Mouse (Mus musculus): Measurements from ENCODE around the gene Dpyd. TPM values are rescaled to one million over a fixed set of nuclear protein-coding genes. Genes with fewer than 3 reads are reported as not detected.

Dpyd gene
- total RNA-seq, 2 experiments from 2014 or later = 14.0 to 18.7 TPM

DNA sequence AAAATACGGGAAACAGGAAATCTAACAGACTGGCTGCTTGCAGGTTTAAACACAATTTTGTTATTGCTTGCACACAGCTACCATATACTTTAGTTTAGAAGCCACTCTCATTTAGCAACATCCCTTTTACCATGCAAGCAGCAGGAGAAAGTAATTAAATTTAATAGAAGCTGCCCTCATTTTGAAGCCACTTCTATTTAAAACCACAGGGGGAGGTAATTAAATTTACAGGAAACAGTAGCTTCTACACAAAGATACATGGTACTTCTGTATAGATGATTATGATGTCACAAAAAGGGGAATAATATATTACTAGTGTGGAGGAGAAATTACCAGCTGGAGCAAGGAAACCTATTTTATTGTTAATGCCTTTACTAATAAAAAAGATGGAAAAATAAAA is 113.5 kb downstream of the Dpyd start:
- no peak for DNase-seq (ENCODE audit: extremely low spot score in 1 of 2, low spot score in 1 of 2)

GRCm38 (mm10) chr3:118676052-118676777 is 114.3 kb downstream of the Dpyd start:
- no peak for DNase-seq (ENCODE audit: extremely low spot score in 1 of 2, low spot score in 1 of 2)

DNA sequence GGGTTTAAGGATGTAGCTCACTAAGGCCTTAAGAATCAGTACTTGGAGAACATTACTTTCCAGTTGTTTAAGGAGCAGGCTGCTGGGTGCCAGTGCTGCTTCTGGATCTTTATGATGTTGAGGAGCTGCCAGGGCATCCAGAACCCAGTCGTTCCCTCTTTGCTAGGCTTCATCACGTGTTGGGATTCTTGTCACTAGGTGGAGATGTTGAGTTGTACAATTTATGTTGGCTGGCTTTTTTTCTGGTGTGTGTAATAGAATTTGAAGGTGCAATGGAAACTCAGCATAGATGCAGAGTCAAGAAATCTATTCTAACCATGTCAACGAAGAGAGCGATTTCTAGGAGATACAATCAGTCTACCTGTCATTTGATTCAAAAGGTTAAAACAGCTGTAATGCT is 118.9 kb downstream of the Dpyd start:
- DNase-seq (ENCODE audit: extremely low spot score in 1 of 2, low spot score in 1 of 2) = no peak

- no peak for DNase-seq (ENCODE audit: extremely low spot score in 1 of 2, low spot score in 1 of 2)
These were observed 188.3 kb downstream of the Dpyd start for GRCm38 (mm10) chr3:118750269-118750668.

GRCm38 (mm10) chr3:118753623-118754022 is 191.7 kb downstream of the Dpyd start:
- DNase-seq (ENCODE audit: extremely low spot score in 1 of 2, low spot score in 1 of 2) = no peak

GRCm38 (mm10) chr3:118756099-118756498 is 194.2 kb downstream of the Dpyd start:
- DNase-seq (ENCODE audit: extremely low spot score in 1 of 2, low spot score in 1 of 2) = no peak

- no peak for DNase-seq (ENCODE audit: extremely low spot score in 1 of 2, low spot score in 1 of 2)
These were observed 251.0 kb downstream of the Dpyd start for GRCm38 (mm10) chr3:118812885-118813284.

- no peak for DNase-seq (ENCODE audit: extremely low spot score in 1 of 2, low spot score in 1 of 2)
These were observed 288.9 kb downstream of the Dpyd start for GRCm38 (mm10) chr3:118850613-118851527.

DNA sequence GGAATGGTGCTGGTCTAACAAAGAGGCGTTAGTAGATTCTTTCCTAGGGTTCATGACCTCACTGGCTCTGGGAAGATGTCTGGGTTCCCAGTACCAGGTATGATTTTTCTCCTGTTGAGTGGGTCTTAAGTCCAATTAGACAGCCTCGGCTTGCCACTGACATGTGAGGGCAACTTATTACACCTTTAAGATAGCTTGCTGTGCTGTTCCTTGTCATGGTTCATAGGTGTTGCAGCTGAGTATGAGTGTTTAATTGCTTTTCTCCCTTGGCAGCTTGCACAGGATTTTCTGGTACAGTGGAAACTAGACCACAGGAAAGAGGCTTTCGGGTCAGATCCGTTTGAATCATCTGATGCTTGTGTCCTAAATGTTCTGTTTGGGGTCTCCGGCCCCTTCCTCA is 290.8 kb downstream of the Dpyd start:
- DNase-seq (ENCODE audit: extremely low spot score in 1 of 2, low spot score in 1 of 2) = no peak

GRCm38 (mm10) chr3:118855411-118855810 is 293.5 kb downstream of the Dpyd start:
- DNase-seq (ENCODE audit: extremely low spot score in 1 of 2, low spot score in 1 of 2) = no peak

GRCm38 (mm10) chr3:118869113-118870107 is 307.5 kb downstream of the Dpyd start:
- DNase-seq (ENCODE audit: extremely low spot score in 1 of 2, low spot score in 1 of 2) = no peak

- no peak for DNase-seq (ENCODE audit: extremely low spot score in 1 of 2, low spot score in 1 of 2)
These were observed 313.9 kb downstream of the Dpyd start for GRCm38 (mm10) chr3:118875871-118876270.

- no peak for DNase-seq (ENCODE audit: extremely low spot score in 1 of 2, low spot score in 1 of 2)
These were observed 337.1 kb downstream of the Dpyd start for GRCm38 (mm10) chr3:118899036-118899435.

DNA sequence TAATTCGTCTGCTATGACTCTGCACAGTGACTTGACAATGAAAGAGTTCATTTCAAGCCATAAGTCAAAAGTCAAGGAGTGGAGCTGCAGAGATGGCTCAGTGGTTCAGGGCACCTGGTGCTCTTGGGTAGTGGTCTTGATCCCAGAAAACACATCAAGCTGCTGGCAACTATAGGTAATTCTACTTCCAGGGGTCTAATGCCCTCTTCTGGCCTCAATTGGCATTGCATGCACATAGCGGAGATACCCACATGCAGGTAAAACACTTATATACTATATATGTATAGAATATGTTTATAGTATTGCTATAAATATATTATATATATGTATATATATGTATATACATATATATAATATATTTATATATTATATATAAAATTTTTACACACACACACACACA is 429.4 kb downstream of the Dpyd start:
- DNase-seq (ENCODE audit: extremely low spot score in 1 of 2, low spot score in 1 of 2) = no peak

DNA sequence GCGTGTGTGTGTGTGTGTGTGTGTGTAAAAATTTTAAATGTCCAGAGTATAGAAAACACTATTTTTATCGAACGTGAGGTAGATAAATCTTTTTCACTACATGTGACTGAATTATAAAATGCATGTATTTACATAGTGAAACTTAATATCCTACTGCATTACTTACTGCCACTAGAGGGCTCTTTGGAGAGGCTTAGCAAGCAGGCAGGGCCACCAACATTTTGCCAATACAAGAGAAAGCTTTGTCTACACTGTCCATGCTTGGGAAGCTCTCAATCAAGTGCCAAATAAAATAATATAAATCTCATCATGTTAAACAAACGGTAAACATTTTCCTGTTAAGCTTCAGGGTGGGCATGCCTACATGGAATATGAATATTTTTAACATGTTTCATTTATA is 429.9 kb downstream of the Dpyd start:
- DNase-seq (ENCODE audit: extremely low spot score in 1 of 2, low spot score in 1 of 2) = no peak

DNA sequence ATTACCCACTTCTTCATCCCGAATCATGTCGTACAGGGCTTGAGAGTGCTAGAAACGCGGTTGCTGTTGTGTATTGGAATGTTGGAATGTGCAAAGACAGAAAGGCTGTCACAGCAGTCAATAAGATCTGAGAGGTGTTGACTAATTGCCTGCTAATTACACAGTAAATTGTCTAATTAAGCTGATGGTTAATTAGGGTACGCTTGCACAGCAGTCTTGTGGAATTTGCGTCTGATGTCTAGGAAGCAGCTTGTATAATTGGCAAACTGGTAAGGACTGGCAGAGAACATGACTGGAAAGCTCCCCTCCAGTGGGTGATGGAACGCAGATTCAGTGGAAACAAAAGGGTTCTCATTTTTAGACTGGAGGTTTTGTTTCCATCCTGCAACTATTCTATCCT is 459.3 kb downstream of the Dpyd start:
- no peak for DNase-seq (ENCODE audit: extremely low spot score in 1 of 2, low spot score in 1 of 2)

DNA sequence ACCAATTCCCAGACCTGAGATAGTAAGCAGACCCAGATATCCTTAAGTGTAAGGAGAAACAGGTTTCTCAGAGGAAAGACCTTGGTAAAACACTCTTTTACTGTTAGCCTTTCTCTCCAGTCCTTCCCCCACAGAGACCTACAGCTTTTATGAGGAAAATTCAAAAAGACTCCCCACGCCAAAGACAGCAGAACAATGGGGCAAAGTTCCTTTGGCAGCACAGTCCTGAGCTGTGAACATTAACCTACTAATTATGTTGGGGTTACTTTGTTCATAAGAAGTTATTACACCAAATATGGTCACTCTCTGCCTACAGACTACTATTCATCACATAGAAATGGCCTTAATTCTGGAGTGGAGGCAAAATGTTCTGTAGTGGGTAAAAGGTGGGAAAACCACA is 480.7 kb downstream of the Dpyd start:
- no peak for DNase-seq (ENCODE audit: extremely low spot score in 1 of 2, low spot score in 1 of 2)

DNA sequence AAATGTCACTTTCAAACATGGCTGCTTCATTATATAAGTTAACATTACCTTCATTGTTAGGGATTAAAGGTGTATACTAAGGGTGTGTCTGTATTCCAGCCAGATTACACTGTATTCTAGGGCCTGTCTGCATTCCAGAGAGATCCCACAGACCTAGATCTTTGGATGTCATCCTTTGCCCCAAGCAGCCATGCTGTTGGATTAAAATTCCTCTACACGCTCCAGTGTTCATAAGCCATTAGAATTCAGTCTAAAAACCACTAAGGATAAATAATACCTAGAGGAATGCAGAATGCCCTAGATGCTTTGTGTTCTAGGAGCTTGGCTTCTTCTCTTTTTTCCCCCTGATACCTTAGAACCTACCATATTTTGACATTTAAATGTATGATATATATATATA is 494.2 kb downstream of the Dpyd start:
- no peak for DNase-seq (ENCODE audit: extremely low spot score in 1 of 2, low spot score in 1 of 2)

DNA sequence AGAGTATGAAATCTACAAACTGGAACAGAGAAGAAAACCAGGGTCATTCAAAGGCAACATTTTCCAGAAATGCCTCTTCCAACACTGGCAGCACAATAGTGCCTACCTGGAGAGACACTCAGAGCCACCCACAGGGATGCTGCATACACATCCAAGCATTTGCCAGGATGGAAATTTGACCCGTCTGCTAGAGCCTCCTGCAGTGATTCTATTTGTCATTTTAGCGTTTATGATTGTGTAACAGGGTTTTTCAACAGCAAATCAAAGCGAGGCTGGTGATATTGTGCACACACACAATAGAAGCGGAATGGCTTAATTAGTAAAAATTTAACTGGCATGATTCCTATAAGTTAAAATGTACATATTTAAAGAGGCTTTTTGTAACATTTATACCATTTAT is 501.3 kb downstream of the Dpyd start:
- DNase-seq (ENCODE audit: extremely low spot score in 1 of 2, low spot score in 1 of 2) = peak in 1 of 2 experiments; percentile 8

GRCm38 (mm10) chr3:119063642-119064041 is 501.7 kb downstream of the Dpyd start:
- DNase-seq (ENCODE audit: extremely low spot score in 1 of 2, low spot score in 1 of 2) = no peak

Data from layer of hippocampus, postnatal 25 days (tissue).